Mouse (Mus musculus) intestine, embryonic 15.5 days (tissue): ENCODE measurements at regions not wholly inside any gene's neighbourhood (a gene's known extent, or its start where the extent isn't known, plus 50 kb on each side); places are given as distances from the start of the nearest gene placed in this dataset.

Source experiments
- ATAC-seq: fragments of 200-750 bp; cut with Nextera tagmentation; 2 replicates; pipeline ENCODE4 v1.8.0; 2017; ENCODE audit warnings: moderate TSS enrichment, moderate library complexity
- H3K27ac ChIP-seq: fragments of 300-500 bp; sonication (generic); 2 replicates; pipeline ENCODE4 v1.5.1; 2015; ENCODE audit warnings: mild to moderate bottlenecking, inconsistent platforms
- H3K27me3 ChIP-seq: fragments of 300-500 bp; sonication (generic); replicated peaks from 2 replicates; pipeline ENCODE4 v1.6.1; 2015; ENCODE audit warnings: inconsistent platforms
- H3K36me3 ChIP-seq: fragments of 300-500 bp; sonication (generic); 2 replicates; pipeline ENCODE4 v1.6.1; 2015; ENCODE audit warnings: inconsistent platforms
- H3K4me1 ChIP-seq: fragments of 300-500 bp; sonication (generic); replicated peaks from 2 replicates; pipeline ENCODE4 v1.6.1; 2015; ENCODE audit warnings: inconsistent platforms
- H3K4me2 ChIP-seq: fragments of 300-500 bp; sonication (generic); replicated peaks from 2 replicates; pipeline ENCODE4 v1.6.1; 2015; ENCODE audit warnings: mild to moderate bottlenecking, inconsistent platforms
- H3K4me3 ChIP-seq: fragments of 300-500 bp; sonication (generic); replicated peaks from 2 replicates; pipeline ENCODE4 v1.5.1; 2015; ENCODE audit warnings: inconsistent platforms
- H3K9ac ChIP-seq: fragments of 300-500 bp; sonication (generic); 2 replicates; pipeline ENCODE4 v1.6.1; 2015; ENCODE audit warnings: inconsistent platforms
- H3K9me3 ChIP-seq: fragments of 300-500 bp; sonication (generic); 2 replicates; pipeline ENCODE4 v1.6.1; 2016; ENCODE audit warnings: inconsistent platforms
- WGBS: fragments of 180-500 bp; shearing (Covaris S2); methylation state at CpG from one replicate; pipeline ENCODE4 v1.1.7; 2015; 5-methylcytosine and 5-hydroxymethylcytosine counted together

DNA sequence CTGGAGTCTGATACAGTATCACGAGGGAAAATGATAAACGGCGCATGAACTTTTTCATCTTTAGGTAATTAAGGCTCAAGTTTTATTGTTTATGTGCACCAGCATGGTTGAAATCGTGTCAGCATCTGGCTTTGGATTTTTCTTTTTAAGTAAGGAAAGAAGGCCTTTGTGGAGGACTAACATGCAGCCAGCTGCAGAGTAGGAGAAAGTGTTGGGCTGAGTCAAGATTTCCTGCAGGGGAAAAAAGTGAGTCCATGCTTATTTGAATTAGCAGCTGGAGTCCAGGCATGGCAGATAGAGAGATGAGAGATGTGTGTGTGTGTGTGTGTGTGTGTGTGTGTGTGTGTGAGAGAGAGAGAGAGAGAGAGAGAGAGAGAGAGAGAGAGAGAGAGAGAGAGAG, 124.0 kb upstream of the Pdzrn3 start:
- no peaks in the 10 kb centered on the region for H3K36me3 ChIP-seq
- ATAC-seq: no peak
- H3K4me3 ChIP-seq: no peak overlapping the region
- H3K27me3 ChIP-seq: no peaks in the 10 kb centered on the region
- H3K9me3 ChIP-seq: no peaks in the 10 kb centered on the region
- H3K4me1 ChIP-seq: no peaks in the 10 kb centered on the region
- H3K4me2 ChIP-seq: no peak overlapping the region
- 67% methylated on average over 4 of the region's 4 CpGs for WGBS
- no peak overlapping the region for H3K9ac ChIP-seq
- no peak overlapping the region for H3K27ac ChIP-seq

DNA sequence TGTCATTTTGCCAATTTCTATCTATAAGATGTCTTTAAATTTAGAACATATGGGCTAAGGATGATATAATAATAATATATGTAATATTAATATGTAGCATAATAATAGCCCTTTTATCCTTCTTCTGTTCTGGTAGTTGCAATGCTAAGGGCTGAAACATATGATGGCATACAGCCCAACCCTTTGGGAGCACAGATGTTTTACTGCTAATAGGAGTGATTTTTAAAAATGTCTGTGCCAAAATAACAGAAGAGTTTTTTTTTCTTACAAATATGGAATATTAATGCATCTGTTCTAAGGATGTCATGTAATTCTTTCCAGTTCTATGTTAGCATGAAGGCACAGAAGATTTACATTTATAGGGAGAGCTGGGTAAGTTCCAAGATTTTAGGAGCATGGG, 122.5 kb upstream of the Pdzrn3 start:
- H3K9me3 ChIP-seq: no peaks in the 10 kb centered on the region
- no peak overlapping the region for H3K9ac ChIP-seq
- H3K4me2 ChIP-seq: no peak overlapping the region
- ATAC-seq: no peak
- no peaks in the 10 kb centered on the region for H3K36me3 ChIP-seq
- H3K27ac ChIP-seq: no peak overlapping the region
- no peaks in the 10 kb centered on the region for H3K27me3 ChIP-seq
- H3K4me1 ChIP-seq: no peaks in the 10 kb centered on the region
- no peak overlapping the region for H3K4me3 ChIP-seq

DNA sequence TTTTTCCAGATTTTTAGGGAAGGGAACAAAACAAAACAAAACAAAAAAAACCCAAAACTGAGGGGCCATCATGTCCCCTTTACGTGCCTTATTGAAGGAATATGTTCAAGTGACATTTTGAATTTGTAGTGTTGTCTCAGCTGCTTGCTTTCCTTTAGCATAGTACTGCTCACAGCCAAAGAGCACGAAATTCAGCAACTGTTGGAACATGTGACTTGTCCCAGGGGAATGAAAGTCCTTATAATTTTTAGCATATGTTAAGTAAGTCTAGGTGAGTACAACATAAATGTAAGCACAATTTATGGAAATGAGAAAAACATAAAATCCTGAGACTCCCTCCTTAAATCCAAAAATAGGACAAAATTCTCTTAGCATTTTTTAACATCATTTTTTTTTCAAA, 110.8 kb upstream of the Pdzrn3 start:
- H3K36me3 ChIP-seq: no peaks in the 10 kb centered on the region
- H3K9ac ChIP-seq: no peak overlapping the region
- H3K27ac ChIP-seq: no peak overlapping the region
- no peaks in the 10 kb centered on the region for H3K9me3 ChIP-seq
- WGBS: 58% methylated on average over 2 of the region's 2 CpGs
- H3K27me3 ChIP-seq: no peaks in the 10 kb centered on the region
- no peak overlapping the region for H3K4me2 ChIP-seq
- ATAC-seq: no peak
- no peaks in the 10 kb centered on the region for H3K4me1 ChIP-seq
- H3K4me3 ChIP-seq: no peak overlapping the region

DNA sequence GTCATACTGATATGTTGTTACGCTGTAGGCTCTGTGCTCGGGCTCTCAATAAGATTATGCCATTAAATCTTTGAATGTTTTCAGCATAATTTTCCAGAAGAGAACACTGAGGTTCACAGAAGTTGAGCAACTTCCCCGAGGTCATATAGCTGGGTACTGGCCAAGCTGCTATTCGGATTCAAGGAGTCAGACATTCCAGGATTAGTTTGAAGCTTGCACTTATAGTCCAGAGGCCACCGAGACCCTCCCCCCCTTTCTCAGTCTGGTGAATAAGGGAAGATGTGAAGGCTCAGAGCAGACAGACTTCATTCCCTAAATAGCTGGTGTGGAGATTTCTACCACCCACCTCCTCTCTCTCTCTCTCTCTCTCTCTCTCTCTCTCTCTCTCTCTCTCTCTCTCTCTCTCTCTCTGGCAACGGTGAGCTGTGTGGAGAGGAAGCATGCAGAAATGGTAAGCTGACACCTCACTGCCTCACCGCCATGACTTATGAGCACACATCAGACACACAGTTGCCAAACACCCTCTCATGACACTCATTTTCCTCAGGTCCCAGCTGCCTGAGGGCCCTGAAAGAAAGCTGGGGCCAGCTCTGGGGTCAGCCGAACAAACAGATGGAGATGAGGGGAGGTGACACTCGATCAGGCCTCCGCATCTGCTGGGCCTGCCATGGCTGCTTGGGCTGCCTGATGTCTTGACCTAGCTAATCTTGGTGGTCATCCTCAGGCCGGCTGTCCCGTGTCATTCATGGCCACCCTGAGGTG, 107.0 kb upstream of the Pdzrn3 start:
- Histone ChIP-seq H3K36me3 (no peaks in the 10 kb centered on the region), H3K4me3 (no peak overlapping the region), H3K4me1 (0 out of 2 replicates have a peak, but pooled peaks cover 4% of the 10 kb centered on the region), H3K4me2 (no peak overlapping the region), H3K27me3 (no peaks in the 10 kb centered on the region), H3K27ac (peak overlapping the region; percentile 44; the same call in 1 of the 2 replicates), H3K9ac (no peak overlapping the region), H3K9me3 (no peaks in the 10 kb centered on the region)
- 49% methylated on average over 12 of the region's 12 CpGs for WGBS
- 0 out of 2 replicates have a peak, but pooled peaks have one; percentile 23 for ATAC-seq

- ATAC-seq: no peak
- peak overlapping the region; percentile 29; the same call in 1 of the 2 replicates for H3K27ac ChIP-seq
- 42% methylated on average over 9 of the region's 9 CpGs for WGBS
Observed at GRCm38 (mm10) chr6:101482635-101483465, 105.2 kb upstream of the Pdzrn3 start.

DNA sequence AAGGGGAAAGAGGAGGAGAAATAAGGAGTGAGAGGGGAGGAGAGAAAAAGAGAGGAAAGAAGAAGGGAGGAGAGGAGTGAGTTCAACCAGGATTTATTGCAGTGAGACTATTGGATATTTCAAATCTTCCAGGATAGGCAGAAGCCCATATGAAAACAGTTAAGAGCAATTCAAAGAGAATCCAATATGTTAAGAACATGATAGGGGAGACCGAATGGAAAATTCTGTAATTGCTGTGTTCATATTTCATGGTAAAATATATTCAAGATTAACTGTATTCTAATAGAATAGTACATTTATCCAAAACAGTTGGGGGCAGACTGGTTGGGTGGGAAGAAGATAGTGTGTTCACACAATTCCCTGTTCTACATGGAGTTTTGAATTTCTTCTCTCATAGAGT, 96.3 kb upstream of the Pdzrn3 start:
- ATAC-seq: no peak
- no peaks in the 10 kb centered on the region for H3K9me3 ChIP-seq
- 58% methylated on average over 1 of the region's 1 CpGs for WGBS

More at GRCm38 (mm10) chr6:101482635-101483465, 105.2 kb upstream of the Pdzrn3 start:
- Histone ChIP-seq H3K36me3 (no peaks in the 10 kb centered on the region), H3K9ac (no peak overlapping the region), H3K9me3 (no peaks in the 10 kb centered on the region), H3K4me2 (no peak overlapping the region), H3K4me3 (no peak overlapping the region), H3K4me1 (0 out of 2 replicates have a peak, but pooled peaks cover 4% of the 10 kb centered on the region), H3K27me3 (no peaks in the 10 kb centered on the region)

DNA sequence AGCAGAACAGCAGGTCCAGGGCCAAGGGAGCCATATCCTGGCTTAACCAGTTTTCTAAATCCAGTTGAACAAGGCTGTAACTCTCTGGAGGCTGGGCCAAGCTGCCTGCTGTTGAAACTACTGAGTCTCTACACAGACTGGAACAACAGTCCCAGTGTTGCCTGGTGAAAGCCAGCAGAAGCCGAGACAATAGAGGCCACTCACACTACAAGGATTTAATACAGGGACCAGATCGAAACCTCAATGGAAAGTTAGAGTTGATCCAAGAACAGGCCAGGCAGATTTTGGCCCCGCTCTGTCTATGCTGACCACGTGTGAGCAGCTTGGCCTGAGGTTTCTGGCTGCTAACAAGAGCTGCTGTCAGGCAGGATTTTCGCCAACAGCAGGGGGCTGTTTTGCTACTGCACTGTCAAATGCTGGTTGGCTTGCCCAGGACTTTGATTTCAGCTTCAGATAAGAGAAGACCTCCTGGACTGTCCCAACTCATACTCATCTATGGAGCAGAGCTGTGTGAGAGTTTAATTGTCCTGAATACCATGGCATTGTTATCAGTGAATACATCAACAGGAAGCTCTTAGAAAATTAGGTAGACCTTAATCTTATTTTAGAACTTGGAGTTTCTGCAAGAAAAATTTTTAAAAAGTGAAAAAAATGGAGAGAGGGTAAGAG, 95.7 kb upstream of the Pdzrn3 start:
- Histone ChIP-seq H3K36me3 (no peaks in the 10 kb centered on the region), H3K4me1 (peaks cover 3% of the 10 kb centered on the region; the same call in 1 of the 2 replicates), H3K27me3 (no peaks in the 10 kb centered on the region), H3K4me2 (no peak overlapping the region), H3K9ac (no peak overlapping the region), H3K9me3 (no peaks in the 10 kb centered on the region), H3K27ac (no peak overlapping the region), H3K4me3 (no peak overlapping the region)
- ATAC-seq: peak; percentile 67
- WGBS: 47% methylated on average over 5 of the region's 5 CpGs

More for the DNA sequence above, 96.3 kb upstream of the Pdzrn3 start:
- peaks cover 3% of the 10 kb centered on the region; the same call in 1 of the 2 replicates for H3K4me1 ChIP-seq
- H3K27me3 ChIP-seq: no peaks in the 10 kb centered on the region
- no peak overlapping the region for H3K9ac ChIP-seq
- no peak overlapping the region for H3K4me3 ChIP-seq
- no peak overlapping the region for H3K27ac ChIP-seq
- H3K4me2 ChIP-seq: no peak overlapping the region
- no peaks in the 10 kb centered on the region for H3K36me3 ChIP-seq

DNA sequence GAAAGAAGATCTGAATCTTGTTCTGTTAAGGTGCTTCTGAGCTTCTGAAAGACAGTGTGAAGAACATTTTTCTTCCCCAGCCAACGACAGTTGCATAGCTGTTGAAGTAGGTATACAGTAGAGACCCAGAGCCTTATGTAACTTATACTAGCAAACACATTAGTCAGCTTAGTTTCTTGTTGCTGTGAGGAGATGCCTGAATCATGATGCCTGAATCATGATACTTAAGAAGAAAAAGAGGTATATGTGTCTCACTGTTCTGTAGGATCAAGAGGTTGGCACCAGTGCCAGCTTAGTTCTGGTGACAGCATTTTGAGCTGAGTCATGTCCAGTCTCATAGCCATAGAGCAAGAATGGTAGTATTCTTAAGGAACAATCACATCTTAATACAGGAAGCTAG, 87.2 kb upstream of the Pdzrn3 start:
- no peaks in the 10 kb centered on the region for H3K27me3 ChIP-seq
- no peak overlapping the region for H3K4me3 ChIP-seq
- WGBS: 90% methylated on average over 1 of the region's 1 CpGs
- no peaks in the 10 kb centered on the region for H3K4me1 ChIP-seq
- H3K9ac ChIP-seq: no peak overlapping the region
- H3K36me3 ChIP-seq: no peaks in the 10 kb centered on the region
- no peak for ATAC-seq
- no peak overlapping the region for H3K27ac ChIP-seq
- H3K9me3 ChIP-seq: no peaks in the 10 kb centered on the region
- H3K4me2 ChIP-seq: no peak overlapping the region

DNA sequence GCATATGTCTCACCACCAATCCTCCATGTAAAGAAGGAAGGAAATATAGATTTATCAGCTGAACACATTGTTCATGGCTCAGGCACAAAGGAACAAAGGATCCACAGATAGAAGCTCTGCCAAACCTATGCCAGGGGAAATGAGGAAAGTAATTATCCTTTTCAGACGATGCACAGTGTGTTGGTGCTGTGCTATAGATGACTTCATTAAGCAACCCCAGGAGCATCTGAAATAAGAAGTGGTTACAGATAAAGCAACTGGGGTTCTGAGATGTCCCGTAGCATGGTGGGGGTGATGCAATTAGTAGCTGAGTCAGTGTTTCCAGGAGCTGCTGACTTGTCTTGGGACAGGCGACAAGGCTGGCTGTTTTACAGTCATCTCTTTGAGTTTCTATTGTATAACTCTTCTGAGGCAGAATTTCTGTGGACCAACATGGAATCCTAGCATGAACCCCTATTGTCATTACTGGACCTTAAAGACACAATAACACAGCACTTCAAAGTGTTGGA, 86.2 kb upstream of the Pdzrn3 start:
- no peak overlapping the region for H3K4me2 ChIP-seq
- no peak overlapping the region for H3K27ac ChIP-seq
- no peak overlapping the region for H3K4me3 ChIP-seq
- no peak overlapping the region for H3K9ac ChIP-seq
- no peaks in the 10 kb centered on the region for H3K27me3 ChIP-seq
- H3K9me3 ChIP-seq: no peaks in the 10 kb centered on the region
- 86% methylated on average over 3 of the region's 3 CpGs for WGBS
- ATAC-seq: no peak
- H3K4me1 ChIP-seq: no peaks in the 10 kb centered on the region
- H3K36me3 ChIP-seq: no peaks in the 10 kb centered on the region

DNA sequence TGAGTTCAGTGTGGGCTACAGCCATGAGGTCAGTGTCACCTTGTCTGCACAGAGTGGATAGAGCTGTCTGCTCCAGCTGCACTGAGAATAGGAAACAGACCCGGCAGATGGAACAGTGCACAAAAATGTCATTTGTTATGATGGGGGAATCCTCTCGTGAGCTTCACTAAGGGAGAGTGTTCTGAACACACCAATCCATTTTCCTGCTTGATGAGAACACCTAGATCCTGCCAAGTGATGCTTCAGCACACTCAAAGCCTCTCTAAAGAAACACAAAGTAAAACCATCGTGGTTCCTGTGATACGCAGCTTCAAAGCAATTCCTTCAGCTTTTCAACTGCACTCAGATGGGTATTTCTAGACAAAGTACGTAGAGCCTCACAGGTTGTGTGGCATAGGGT, 69.0 kb upstream of the Pdzrn3 start:
- H3K9ac ChIP-seq: no peak overlapping the region
- no peaks in the 10 kb centered on the region for H3K9me3 ChIP-seq
- no peaks in the 10 kb centered on the region for H3K4me1 ChIP-seq
- no peak overlapping the region for H3K4me3 ChIP-seq
- no peak for ATAC-seq
- no peak overlapping the region for H3K4me2 ChIP-seq
- no peak overlapping the region for H3K27ac ChIP-seq
- no peaks in the 10 kb centered on the region for H3K36me3 ChIP-seq
- WGBS: 60% methylated on average over 5 of the region's 5 CpGs
- H3K27me3 ChIP-seq: no peaks in the 10 kb centered on the region

- WGBS: 41% methylated on average over 2 of the region's 2 CpGs
- Histone ChIP-seq H3K27me3 (no peaks in the 10 kb centered on the region), H3K4me1 (no peaks in the 10 kb centered on the region), H3K27ac (no peak overlapping the region), H3K9me3 (no peaks in the 10 kb centered on the region), H3K36me3 (no peaks in the 10 kb centered on the region), H3K4me2 (no peak overlapping the region), H3K4me3 (no peak overlapping the region), H3K9ac (no peak overlapping the region)
- ATAC-seq: no peak
Observed at GRCm38 (mm10) chr6:101446316-101446715, 68.6 kb upstream of the Pdzrn3 start.

DNA sequence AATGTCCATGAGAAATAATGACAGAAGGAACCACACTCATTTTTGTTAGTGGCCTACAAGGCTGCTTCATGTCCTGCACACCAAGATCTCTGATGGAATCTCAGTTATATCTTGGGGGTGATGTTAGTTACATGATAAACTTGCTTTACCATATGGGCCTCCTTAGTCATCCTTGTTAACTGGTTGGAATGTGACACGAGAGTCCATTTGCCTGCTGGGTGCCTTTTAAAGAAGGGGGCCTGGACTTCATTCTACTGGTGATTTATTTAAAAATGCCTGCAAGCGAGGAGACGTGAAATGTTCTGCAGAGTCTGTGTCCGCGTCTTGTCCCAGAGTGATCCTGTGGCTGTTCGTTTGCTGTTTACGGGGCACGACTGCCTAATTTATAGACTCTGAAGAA, 55.1 kb upstream of the Pdzrn3 start:
- H3K4me3 ChIP-seq: no peak overlapping the region
- ATAC-seq: no peak
- no peaks in the 10 kb centered on the region for H3K9me3 ChIP-seq
- no peak overlapping the region for H3K27ac ChIP-seq
- H3K4me1 ChIP-seq: no peaks in the 10 kb centered on the region
- no peaks in the 10 kb centered on the region for H3K36me3 ChIP-seq
- H3K9ac ChIP-seq: no peak overlapping the region
- H3K4me2 ChIP-seq: no peak overlapping the region
- H3K27me3 ChIP-seq: no peaks in the 10 kb centered on the region
- 45% methylated on average over 8 of the region's 8 CpGs for WGBS
